Mouse (Mus musculus) WW6 (cell line): ENCODE data around the gene Rpp14.

Source experiments
- DNase-seq: peaks from one replicate; pipeline ENCODE4 v3.0.0-alpha.2; 2013; ENCODE audit warnings: low read depth, low spot score

The Rpp14 gene

GRCm38 (mm10) chr14:8059938-8060337 is 20.2 kb upstream of the Rpp14 start:
- DNase-seq = no peak

- no peak for DNase-seq
These were observed 18.1 kb upstream of the Rpp14 start for GRCm38 (mm10) chr14:8062076-8062475.

- no peak for DNase-seq
These were observed 17.4 kb upstream of the Rpp14 start for GRCm38 (mm10) chr14:8062537-8063301.

DNA sequence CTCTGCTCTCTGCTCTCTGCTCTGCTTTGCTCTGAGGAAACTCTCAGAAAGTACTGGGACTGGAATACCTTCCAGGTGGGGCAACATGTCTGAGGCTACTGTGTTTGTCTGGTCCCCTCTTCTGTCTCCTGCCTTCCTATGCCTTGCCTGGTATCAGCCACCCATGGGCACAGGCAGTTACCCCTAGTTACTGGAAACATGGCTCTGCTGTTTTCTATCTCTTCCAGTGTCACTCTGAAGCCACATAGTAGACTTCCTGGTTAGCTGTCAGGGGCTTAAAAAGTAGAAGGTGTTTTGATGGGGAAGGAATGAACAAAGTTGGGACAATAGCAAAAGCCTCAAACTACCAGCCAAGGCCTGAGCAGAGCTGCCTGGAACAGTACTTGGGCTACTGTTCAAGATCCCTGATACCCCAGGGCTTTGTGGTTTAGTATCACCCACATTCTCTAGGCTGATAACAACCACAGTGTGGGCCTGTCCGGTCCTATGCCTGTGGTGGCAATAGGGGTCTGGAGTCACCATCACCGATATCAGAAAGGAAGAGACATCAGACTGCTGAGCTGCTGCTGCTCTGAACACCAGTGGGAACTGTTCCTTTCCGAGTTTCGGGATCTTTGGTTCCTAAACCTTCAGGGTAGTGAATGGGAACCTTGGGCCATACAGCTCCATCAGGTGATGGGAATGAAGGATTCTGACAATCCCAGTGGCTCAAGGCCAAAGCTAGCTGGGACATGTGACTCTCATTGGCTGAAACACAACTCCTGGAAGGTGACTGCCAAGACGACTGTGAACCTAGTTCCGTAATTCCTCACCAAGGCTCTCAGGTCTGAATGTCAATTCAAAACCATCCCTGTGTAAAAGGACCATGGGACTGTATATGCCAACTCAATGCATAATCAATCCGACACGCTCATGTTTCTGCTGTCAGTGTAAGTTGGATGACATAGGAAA is 16.1 kb upstream of the Rpp14 start:
- no peak for DNase-seq

GRCm38 (mm10) chr14:8080718-8081117 is 551 bp downstream of the Rpp14 start:
- no peak for DNase-seq

DNA sequence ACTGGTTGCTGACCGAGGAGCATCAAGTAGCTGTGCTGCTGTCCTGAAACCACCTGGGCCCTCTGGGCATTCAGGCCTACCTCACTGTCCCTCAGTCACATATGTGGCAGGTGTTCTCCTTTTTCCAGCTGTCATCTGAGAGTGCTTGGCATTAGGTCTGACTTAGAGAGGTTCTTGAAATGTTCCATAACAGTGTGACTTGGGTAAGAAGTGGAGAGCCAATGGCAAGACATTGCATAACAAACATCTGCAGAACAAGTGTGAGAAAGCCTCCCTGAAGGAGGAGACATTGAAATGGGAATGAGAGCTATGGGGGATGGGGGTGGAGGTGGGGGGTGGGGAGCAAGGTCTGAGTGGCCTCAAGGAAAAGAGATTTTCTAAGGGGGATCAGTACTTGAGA is 2.8 kb downstream of the Rpp14 start:
- DNase-seq = no peak

GRCm38 (mm10) chr14:8089016-8089415 is 8.8 kb downstream of the Rpp14 start:
- DNase-seq = no peak

GRCm38 (mm10) chr14:8092573-8092972 is 12.4 kb downstream of the Rpp14 start:
- no peak for DNase-seq

DNA sequence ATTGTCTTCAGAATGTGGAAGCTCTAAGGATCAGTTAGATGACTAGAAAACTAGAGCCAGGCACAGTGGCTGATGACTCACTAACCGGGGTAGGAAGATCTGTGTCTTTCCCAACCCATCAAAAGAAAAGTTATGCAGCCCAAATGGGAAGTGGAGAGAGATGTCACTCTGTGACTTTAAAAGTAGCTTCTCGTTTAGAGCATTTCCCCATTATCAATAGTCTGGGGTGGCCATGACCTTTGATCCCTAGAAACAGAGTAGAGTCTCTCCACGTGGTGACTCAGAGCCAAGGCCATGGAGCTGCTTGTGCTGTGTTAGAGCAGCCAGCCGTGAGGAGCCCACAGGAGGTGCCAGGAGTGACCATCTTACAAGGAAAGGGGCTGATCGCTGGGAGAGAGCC is 13.3 kb downstream of the Rpp14 start:
- no peak for DNase-seq

DNA sequence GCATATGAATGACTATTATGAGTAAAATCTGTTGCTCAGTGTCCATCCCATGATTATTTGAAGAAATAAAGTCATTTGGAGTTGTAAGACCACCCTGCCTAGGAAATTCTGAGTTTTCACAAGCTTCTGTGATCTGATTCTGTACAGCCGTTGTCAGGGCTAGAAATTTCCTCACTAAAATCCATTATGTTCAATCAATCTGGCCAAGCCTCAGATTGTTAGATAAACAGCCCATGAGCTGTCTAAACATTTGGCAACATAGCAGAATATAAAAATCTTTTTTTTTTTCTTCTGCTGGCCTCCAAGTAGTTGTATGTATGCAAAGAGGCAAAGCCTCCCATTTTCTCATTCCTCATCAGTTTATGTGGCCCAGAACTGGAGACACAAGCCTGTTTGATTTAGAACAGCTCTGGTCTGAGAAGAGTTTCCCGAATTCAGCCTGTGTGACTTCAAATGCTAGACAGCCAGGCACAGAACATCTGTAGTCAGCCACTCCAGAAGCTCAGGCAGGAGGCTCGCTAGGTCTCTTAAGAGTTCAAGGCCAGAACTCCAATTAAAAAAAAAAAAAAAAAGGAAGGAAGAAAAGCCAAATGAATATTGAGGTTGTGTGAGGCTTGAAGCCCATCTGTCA is 14.9 kb downstream of the Rpp14 start:
- no peak for DNase-seq

GRCm38 (mm10) chr14:8095562-8095950 is 15.4 kb downstream of the Rpp14 start:
- no peak for DNase-seq

DNA sequence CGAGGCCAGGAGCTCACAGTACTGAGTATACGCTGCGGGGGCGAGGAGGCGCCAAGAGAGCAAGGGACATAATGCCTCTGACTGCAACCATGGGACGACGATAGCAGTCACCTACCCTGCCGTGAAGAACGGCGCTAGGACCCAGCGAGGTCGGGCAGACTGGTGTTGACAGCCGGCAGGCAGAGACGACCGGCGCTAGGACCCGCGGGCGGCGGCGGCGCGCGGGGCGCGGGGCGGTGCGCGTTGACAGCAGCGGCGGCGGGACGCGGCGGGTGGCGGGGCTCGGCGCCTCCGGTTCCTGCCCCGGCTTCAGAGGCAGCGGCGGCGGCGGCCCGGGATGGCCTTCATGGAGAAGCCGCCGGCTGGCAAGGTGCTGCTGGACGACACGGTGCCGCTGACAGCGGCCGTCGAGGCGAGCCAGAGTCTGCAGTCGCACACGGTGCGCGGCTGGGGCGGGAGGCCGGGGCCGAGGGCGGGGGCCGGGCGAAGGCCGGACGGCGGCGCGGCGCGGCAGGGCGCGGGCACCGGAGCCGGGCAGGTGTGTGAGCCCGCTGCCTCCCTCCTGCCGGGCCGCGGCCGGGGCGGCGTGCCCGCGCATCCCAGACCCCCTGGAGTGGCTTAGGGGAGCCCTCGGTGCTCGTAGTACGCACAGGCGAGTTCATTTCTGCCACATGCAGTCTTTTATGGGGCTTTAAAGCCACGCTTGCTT is 18.0 kb downstream of the Rpp14 start, which contains the start of gene Pxk:
Gene Pxk, plus strand, starts transcription at position 234 of the 709 bp plus-strand sequence.
- DNase-seq = peak; percentile 71

DNA sequence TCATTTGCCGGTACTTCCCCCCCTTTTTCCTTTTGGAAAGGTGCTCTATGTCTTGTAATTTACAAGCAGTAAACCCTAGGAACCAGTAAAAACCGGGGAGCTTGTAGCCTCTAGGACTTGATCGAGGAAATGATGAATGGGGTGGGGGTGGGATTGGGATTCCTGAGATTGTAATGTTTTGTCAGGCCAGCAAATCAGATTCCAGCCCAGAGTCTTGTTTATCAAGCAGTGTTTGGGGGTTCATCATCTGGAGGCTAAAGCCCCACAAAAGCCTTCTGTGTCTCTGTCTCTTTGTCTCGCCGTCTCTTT is 18.5 kb downstream of the Rpp14 start:
- DNase-seq = no peak

DNA sequence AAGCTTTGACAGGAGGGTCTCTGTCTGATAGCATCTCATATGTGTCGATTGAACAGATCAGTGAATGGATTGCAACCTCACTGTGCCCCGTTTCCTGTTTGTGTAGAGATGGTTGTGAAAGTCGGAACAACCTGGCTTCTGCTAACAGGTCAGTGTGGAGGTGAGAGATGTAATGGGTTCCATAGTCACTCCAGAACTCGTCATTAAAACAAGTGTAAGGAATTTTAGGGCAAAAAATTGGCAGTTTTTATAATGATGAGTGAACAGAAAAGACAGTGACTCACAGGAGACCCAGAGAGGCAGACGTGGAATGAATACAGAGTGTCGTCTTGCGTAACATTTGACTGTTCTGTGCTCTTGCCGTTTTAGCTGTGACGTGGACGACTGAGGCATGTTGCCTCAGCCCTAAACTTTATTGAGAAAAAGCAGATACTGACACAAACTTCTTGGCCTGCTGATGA is 19.4 kb downstream of the Rpp14 start:
- no peak for DNase-seq

- no peak for DNase-seq
These were observed 21.7 kb downstream of the Rpp14 start for GRCm38 (mm10) chr14:8101886-8102285.

DNA sequence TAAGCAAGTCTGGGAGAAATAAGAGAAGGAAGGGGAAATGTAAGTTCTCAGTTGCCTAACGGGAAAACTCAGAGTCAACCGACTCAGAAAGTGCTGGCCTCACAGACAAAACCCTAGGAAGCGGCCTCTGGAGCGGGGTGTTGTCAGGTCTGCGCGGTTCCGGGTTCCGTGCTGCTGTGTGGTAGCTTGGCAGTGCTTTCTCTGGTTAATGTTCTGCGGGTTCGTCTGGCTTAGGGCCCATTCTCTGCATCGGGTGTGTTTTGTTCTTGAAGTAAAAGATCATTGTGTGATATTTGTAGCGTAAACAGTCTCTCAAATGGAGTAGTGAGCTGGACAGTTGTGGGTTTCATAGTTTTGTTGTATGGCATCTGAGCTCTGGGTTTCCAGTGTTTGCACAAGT is 22.5 kb downstream of the Rpp14 start:
- DNase-seq = no peak

DNA sequence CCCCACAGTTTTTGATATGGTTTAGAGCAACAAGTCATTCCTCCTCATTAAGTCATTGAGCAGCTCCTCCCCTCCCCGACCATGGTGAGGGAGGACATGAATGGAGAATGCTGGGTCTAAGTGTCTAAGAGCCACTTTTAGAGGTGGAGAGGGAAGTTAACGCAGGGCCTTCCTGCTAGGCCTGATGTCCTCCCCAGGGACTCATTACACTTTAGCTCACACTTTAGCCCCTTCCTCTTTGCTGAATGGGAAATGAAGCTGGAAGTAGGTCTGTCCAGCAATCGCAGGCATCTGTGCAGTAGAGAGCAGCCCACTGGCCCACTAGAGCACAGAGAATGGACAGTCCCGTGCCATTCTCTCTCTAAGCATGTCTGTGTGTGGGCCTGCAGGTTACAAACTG is 27.9 kb downstream of the Rpp14 start:
- DNase-seq = no peak

- DNase-seq = no peak
These were observed 28.8 kb downstream of the Rpp14 start for GRCm38 (mm10) chr14:8108976-8109375.

- DNase-seq = no peak
These were observed 31.4 kb downstream of the Rpp14 start for GRCm38 (mm10) chr14:8111545-8111944.

GRCm38 (mm10) chr14:8112036-8112435 is 31.9 kb downstream of the Rpp14 start:
- no peak for DNase-seq

DNA sequence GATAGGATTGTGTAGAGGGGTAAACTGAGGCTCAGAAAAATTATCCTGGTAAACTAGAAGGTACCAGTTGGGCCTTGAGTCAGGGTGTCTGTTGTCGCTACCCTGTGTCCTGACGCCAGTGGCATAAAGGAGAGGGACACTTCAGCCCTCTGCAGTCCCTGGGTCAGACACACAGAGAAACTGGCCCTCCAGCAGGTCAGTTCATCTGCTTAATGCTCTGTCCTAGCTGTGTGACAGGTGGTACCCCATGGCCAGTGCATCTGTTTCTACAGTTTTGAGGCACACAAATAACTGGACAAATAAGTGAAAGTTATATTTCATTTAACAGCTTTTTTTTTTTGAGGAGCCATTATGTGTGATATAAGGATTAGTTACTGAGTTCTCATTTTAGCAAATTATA is 33.4 kb downstream of the Rpp14 start:
- DNase-seq = no peak

GRCm38 (mm10) chr14:8114306-8114705 is 34.1 kb downstream of the Rpp14 start:
- DNase-seq = no peak
